Mouse (Mus musculus) spleen, adult 2 months (tissue): ENCODE data around the gene Ccdc122. TPM values are rescaled to one million over a fixed set of nuclear protein-coding genes. Genes with fewer than 3 reads are reported as not detected.

ENCODE experiments used
- DNase-seq, 2 experiments: peaks; one replicate each; pipeline versions ENCODE4 v3.0.0 to v3.0.0-alpha.2; 2012 to 2021; ENCODE audit warnings: low spot score in 2 of 2, low read depth in 1 of 2
- H3K27ac ChIP-seq: fragments of 200-500 bp; 2 replicates; pipeline ENCODE4 v1.5.1; 2012; ENCODE audit warnings: low read length, inconsistent platforms; ENCODE audit not compliant: insufficient read depth
- H3K27me3 ChIP-seq: fragments of 200-500 bp; 2 replicates; pipeline ENCODE4 v1.6.1; 2012; ENCODE audit warnings: mild to moderate bottlenecking, moderate library complexity, low read length, inconsistent platforms; ENCODE audit not compliant: control insufficient read depth, insufficient read depth
- H3K36me3 ChIP-seq: fragments of 200-500 bp; 2 replicates; pipeline ENCODE4 v1.6.1; 2012; ENCODE audit warnings: mild to moderate bottlenecking, low read length, inconsistent platforms; ENCODE audit not compliant: control insufficient read depth, insufficient read depth
- H3K4me1 ChIP-seq: fragments of 200-500 bp; 2 replicates; pipeline ENCODE4 v1.6.1; 2011; ENCODE audit warnings: inconsistent platforms; ENCODE audit not compliant: control insufficient read depth, insufficient read depth, insufficient read length
- H3K4me3 ChIP-seq: fragments of 200-500 bp; 2 replicates; pipeline ENCODE4 v1.5.1; 2011; ENCODE audit warnings: mild to moderate bottlenecking, inconsistent platforms; ENCODE audit not compliant: insufficient read depth, insufficient read length; ENCODE audit errors: extremely low read depth
- CTCF ChIP-seq: fragments of 200-500 bp; IDR thresholded peaks from 2 replicates; pipeline ENCODE4 v1.5.1; 2011; ENCODE audit warnings: mild to moderate bottlenecking, inconsistent platforms; ENCODE audit not compliant: insufficient read depth, insufficient read length, insufficient replicate concordance; ENCODE audit errors: extremely low read depth
- POLR2A ChIP-seq: fragments of 200-500 bp; IDR thresholded peaks from 2 replicates; pipeline ENCODE4 v1.6.1; 2011; ENCODE audit warnings: low read depth, low read length, inconsistent platforms
- WGBS: fragments of 180-500 bp; shearing (Covaris S2); methylation state at CpG from one replicate; pipeline ENCODE4 v1.1.7; 2018; 5-methylcytosine and 5-hydroxymethylcytosine counted together
- polyA plus RNA-seq: library from polyadenylated mRNA; depleted of rRNA; stranded (reverse); fragments of >200 nt; gene quantifications from 2 replicates; pipeline ENCODE4 v1.2.3, GENCODE M21; 2012; rRNA removed

The Ccdc122 gene
- polyA plus RNA-seq, 1 experiment = 0.32 TPM

DNA sequence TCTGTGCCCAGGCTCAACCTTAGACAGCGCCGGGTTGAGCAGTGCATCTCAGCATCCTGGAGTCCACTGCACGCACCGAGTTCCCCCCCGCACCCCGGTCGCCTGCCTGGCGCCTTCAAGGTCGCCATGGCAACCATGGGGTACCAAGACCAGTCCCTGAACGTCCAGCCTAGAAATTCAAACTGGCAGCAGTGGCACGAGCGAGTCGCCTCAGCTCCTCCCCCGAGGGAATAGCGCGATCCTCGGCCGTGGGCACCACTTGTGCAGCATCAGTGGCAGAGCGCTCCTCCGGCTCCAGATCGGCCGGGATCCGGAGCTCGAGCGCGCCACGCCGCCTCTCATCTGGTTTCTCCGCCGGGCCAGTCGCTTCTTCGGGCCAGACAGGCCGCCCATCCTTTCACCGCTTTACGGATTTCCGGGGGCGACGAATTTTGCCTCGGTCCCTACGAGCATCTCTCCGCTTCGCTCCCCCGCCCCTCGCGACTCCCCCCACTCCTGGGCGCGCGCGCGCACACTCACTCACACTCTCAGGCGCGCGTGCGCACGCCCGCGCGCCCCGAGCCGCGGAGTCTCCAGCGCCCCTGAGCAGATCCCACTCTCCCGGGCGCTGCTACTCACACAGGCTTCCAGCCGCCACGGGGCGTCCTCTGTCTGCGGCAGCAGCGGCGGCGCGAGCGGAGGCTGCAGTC lies 119.8 kb downstream of the Ccdc122 start, which contains the start of gene Enox1:
Gene Enox1, plus strand, starts transcription at position 542 of the 689 bp plus-strand sequence.
- Histone ChIP-seq H3K4me1 (peaks cover 9% of the 10 kb centered on the region), H3K27ac (no peak within 1 kb of the TSS), H3K36me3 (no peaks in the 10 kb centered on the region), H3K27me3 (peaks cover 13% of the 10 kb centered on the region), H3K4me3 (peak within 1 kb of the TSS; percentile 18; the same call in 1 of the 2 replicates)
- no peak for DNase-seq
- WGBS = 2% methylated on average over 73 of the region's 73 CpGs
- TF ChIP-seq POLR2A (no peak), CTCF (no peak)

DNA sequence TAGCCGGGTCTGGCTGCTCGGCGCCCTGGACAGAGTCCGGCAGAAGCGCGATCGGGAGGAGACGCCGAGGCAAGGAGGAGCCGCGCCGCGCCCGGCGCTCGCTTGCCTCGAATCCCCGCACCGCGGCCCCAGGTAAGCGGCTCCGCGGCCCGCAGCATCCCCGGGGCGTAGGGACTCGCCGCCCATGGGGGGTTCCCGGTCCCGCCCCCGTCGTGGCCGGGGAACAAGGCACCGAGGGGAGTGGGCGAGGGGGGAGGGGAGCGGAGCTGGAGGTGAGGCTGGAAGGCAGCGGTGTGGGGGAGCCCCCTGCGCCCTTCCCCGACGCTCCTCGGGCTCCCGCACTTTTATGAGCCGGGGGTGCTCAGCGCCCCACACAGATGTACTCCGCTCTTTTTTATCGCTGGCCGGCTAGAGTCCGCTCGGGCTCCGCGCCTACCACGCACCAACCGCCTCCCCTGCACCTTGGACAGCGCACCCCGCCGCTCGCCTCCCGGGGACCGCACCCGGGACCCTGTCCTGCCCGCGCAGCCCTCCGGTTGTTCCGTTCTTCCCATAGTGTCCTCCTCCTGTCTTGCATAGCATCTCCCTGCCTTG lies 120.4 kb downstream of the Ccdc122 start:
- TF ChIP-seq CTCF = no peak
- no peak for TF ChIP-seq POLR2A
- 2% methylated on average over 43 of the region's 64 CpGs for WGBS
- H3K36me3 ChIP-seq = no peaks in the 10 kb centered on the region
- H3K27me3 ChIP-seq = peaks cover 13% of the 10 kb centered on the region
- peak overlapping the region; percentile 18; the same call in 1 of the 2 replicates for H3K4me3 ChIP-seq
- no peak for DNase-seq
- H3K4me1 ChIP-seq = peaks cover 9% of the 10 kb centered on the region
- no peak overlapping the region for H3K27ac ChIP-seq

DNA sequence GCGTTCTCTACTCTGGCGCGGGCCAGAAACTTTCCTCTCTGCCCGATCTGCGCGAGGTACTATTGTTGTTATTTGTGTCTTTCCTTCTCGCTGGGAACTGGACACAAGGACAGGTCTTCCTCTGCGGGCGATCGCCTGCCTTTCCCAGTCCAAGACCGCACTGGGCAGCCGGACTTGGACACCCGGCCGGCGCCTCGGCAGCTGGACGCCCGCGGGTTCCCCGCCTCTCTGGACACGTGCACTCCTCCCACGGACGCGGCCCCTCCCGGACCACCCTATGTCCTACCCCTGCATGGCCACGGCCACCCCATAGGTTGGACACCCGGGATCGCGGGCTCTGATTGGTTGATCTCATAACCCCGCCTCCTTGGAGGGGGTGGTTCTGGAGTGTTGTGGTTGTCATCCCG lies 120.9 kb downstream of the Ccdc122 start:
- Histone ChIP-seq H3K27me3 (peaks cover 13% of the 10 kb centered on the region), H3K4me3 (no peak overlapping the region), H3K4me1 (peaks cover 9% of the 10 kb centered on the region), H3K27ac (no peak overlapping the region), H3K36me3 (no peaks in the 10 kb centered on the region)
- TF ChIP-seq POLR2A (no peak), CTCF (no peak)
- 3% methylated on average over 31 of the region's 31 CpGs for WGBS
- DNase-seq = no peak

DNA sequence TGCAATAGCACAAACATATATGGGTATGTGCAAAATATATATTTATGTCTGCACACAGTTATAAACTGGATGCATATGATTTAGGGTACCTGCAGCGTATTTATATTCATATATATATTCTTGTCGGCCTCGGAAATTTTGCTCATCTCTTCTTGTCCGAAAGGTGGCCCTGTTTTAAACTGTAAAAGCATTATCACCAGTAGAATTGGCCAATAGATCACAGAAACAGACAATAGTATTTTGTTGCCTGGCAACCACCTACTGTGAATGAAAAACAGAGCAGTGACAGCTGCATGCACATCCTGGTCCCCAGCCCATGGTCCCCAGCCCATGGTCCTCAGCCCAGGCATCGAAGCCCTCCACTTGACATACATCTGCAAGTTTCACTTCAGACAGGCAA lies 122.8 kb downstream of the Ccdc122 start:
- Histone ChIP-seq H3K4me3 (no peak overlapping the region), H3K27me3 (peaks cover 13% of the 10 kb centered on the region), H3K27ac (no peak overlapping the region), H3K36me3 (no peaks in the 10 kb centered on the region), H3K4me1 (peaks cover 9% of the 10 kb centered on the region)
- TF ChIP-seq CTCF = no peak
- TF ChIP-seq POLR2A = no peak
- no peak for DNase-seq
- 80% methylated on average over 5 of the region's 5 CpGs for WGBS

Other genes starting within 250 kb of the Ccdc122 start
- gene Lacc1, start 132 bp downstream of the Ccdc122 start, polyA plus RNA-seq = 4.4 and 6.9 TPM in 2 replicates
- gene Enox1, start 120.0 kb downstream of the Ccdc122 start, polyA plus RNA-seq = 0.06 and 0.21 TPM in 2 replicates